Mouse (Mus musculus): Measurements from ENCODE around the gene Tfg.

Gene Tfg

DNA sequence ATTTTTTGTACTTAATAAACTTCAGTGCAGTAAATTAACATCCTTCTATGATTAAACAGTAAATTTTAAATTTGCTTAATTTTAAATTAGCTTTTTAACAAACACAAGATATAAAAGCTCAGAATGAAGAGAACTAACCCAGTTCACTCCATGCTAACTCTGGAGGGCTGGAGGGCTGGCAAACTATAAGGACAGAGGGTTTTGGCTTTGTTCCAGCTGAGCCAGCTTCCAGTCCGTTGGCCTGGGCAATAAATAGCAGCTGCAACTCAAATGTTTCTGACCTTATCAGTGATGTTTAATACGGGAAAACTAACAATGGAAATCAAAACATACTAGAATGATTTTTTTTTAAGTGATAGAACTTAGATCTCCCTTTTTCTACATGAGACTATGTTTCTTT lies 72.0 kb downstream of the Tfg start:
- DNase-seq (ENCODE audit: low read depth, low spot score) = no peak

Data from telencephalon, adult 2 months (tissue).